Mouse (Mus musculus): ENCODE results near the gene Cmtm8. TPM values are rescaled to one million over a fixed set of nuclear protein-coding genes. Genes with fewer than 3 reads are reported as not detected.

The Cmtm8 gene
- total RNA-seq, 1 experiment: 1.8 TPM

- TF ChIP-seq CHD2 (IDR thresholded peaks at IDR 0.05; ENCODE audit: low read depth, low read length) (no peak), ZC3H11A (IDR thresholded peaks at IDR 0.05; ENCODE audit: borderline replicate concordance, low read depth, low read length) (no peak), ZNF384 (IDR thresholded peaks at IDR 0.05; ENCODE audit: low read depth, low read length) (no peak), HCFC1 (IDR thresholded peaks at IDR 0.05; ENCODE audit: borderline replicate concordance, insufficient read depth, low read length) (no peak), MAFK (IDR thresholded peaks at IDR 0.05; ENCODE audit: insufficient read depth, low read depth, low read length) (no peak)
- no peak overlapping the region for H3K27ac ChIP-seq (ENCODE audit: insufficient read depth, low read depth, low read length, poor library complexity, severe bottlenecking)
- H3K36me3 ChIP-seq (ENCODE audit: control insufficient read depth, insufficient read depth, low read length, poor library complexity, severe bottlenecking): no peaks in the 10 kb centered on the region
- H3K4me1 ChIP-seq (ENCODE audit: control insufficient read depth in 2 of 2, insufficient read depth in 2 of 2, low read length in 2 of 2, poor library complexity in 1 of 2): no peaks in the 10 kb centered on the region; a peak in 1 of 4 replicates
- in situ Hi-C loops (cut with MboI; ENCODE audit: low sequenced_read_pairs in 2 of 2, unreplicated experiment in 2 of 2): no loop called here
- no peak for DNase-seq (ENCODE audit: low read depth, low spot score)
- no peaks in the 10 kb centered on the region for H3K9me3 ChIP-seq (ENCODE audit: control insufficient read depth, insufficient read depth, low read depth, low read length)
- no peak overlapping the region for H3K4me3 ChIP-seq (ENCODE audit: insufficient read depth in 1 of 2, low read depth in 1 of 2, low read length in 2 of 2, poor library complexity in 1 of 2, severe bottlenecking in 1 of 2)
- H3K9ac ChIP-seq (ENCODE audit: insufficient read depth, low read depth, low read length, poor library complexity, severe bottlenecking): no peak overlapping the region
Measured at GRCm38 (mm10) chr9:114829669-114830068, 14.3 kb downstream of the Cmtm8 start.

- no peak for DNase-seq (ENCODE audit: low read depth, low spot score)
- Histone ChIP-seq H3K4me3 (ENCODE audit: insufficient read depth in 1 of 2, low read depth in 1 of 2, low read length in 2 of 2, poor library complexity in 1 of 2, severe bottlenecking in 1 of 2) (no peak overlapping the region), H3K36me3 (ENCODE audit: control insufficient read depth, insufficient read depth, low read length, poor library complexity, severe bottlenecking) (no peaks in the 10 kb centered on the region), H3K4me1 (ENCODE audit: control insufficient read depth in 2 of 2, insufficient read depth in 2 of 2, low read length in 2 of 2, poor library complexity in 1 of 2) (peaks cover 0 to 3% of the 10 kb centered on the region in 2 experiments; a peak in 1 of 4 replicates), H3K27ac (ENCODE audit: insufficient read depth, low read depth, low read length, poor library complexity, severe bottlenecking) (no peak overlapping the region), H3K9ac (ENCODE audit: insufficient read depth, low read depth, low read length, poor library complexity, severe bottlenecking) (no peak overlapping the region), H3K9me3 (ENCODE audit: control insufficient read depth, insufficient read depth, low read depth, low read length) (no peaks in the 10 kb centered on the region)
- TF ChIP-seq ZC3H11A (IDR thresholded peaks at IDR 0.05; ENCODE audit: borderline replicate concordance, low read depth, low read length): no peak
- in situ Hi-C loops (cut with MboI; ENCODE audit: low sequenced_read_pairs in 2 of 2, unreplicated experiment in 2 of 2): no loop called here
Measured at GRCm38 (mm10) chr9:114828377-114828776, 15.6 kb downstream of the Cmtm8 start.

- Histone ChIP-seq H3K36me3 (ENCODE audit: control insufficient read depth, insufficient read depth, low read length, poor library complexity, severe bottlenecking) (no peaks in the 10 kb centered on the region), H3K9ac (ENCODE audit: insufficient read depth, low read depth, low read length, poor library complexity, severe bottlenecking) (no peak overlapping the region), H3K4me1 (ENCODE audit: control insufficient read depth in 2 of 2, insufficient read depth in 2 of 2, low read length in 2 of 2, poor library complexity in 1 of 2) (peaks cover 0 to 6% of the 10 kb centered on the region in 2 experiments; a peak in 1 of 4 replicates), H3K4me3 (ENCODE audit: insufficient read depth in 1 of 2, low read depth in 1 of 2, low read length in 2 of 2, poor library complexity in 1 of 2, severe bottlenecking in 1 of 2) (no peak overlapping the region), H3K27ac (ENCODE audit: insufficient read depth, low read depth, low read length, poor library complexity, severe bottlenecking) (no peak overlapping the region), H3K9me3 (ENCODE audit: control insufficient read depth, insufficient read depth, low read depth, low read length) (no peaks in the 10 kb centered on the region)
- TF ChIP-seq MAFK (IDR thresholded peaks at IDR 0.05; ENCODE audit: insufficient read depth, low read depth, low read length) (no peak), ZNF384 (IDR thresholded peaks at IDR 0.05; ENCODE audit: low read depth, low read length) (no peak), ZC3H11A (IDR thresholded peaks at IDR 0.05; ENCODE audit: borderline replicate concordance, low read depth, low read length) (no peak), CHD2 (IDR thresholded peaks at IDR 0.05; ENCODE audit: low read depth, low read length) (no peak), HCFC1 (IDR thresholded peaks at IDR 0.05; ENCODE audit: borderline replicate concordance, insufficient read depth, low read length) (no peak)
- in situ Hi-C loops (cut with MboI; ENCODE audit: low sequenced_read_pairs in 2 of 2, unreplicated experiment in 2 of 2): no loop called here
- no peak for DNase-seq (ENCODE audit: low read depth, low spot score)
Measured at GRCm38 (mm10) chr9:114827242-114827852, 16.6 kb downstream of the Cmtm8 start.

- Histone ChIP-seq H3K36me3 (ENCODE audit: control insufficient read depth, insufficient read depth, low read length, poor library complexity, severe bottlenecking) (no peaks in the 10 kb centered on the region), H3K9me3 (ENCODE audit: control insufficient read depth, insufficient read depth, low read depth, low read length) (no peaks in the 10 kb centered on the region), H3K27ac (ENCODE audit: insufficient read depth, low read depth, low read length, poor library complexity, severe bottlenecking) (no peak overlapping the region), H3K4me3 (ENCODE audit: insufficient read depth in 1 of 2, low read depth in 1 of 2, low read length in 2 of 2, poor library complexity in 1 of 2, severe bottlenecking in 1 of 2) (no peak overlapping the region), H3K9ac (ENCODE audit: insufficient read depth, low read depth, low read length, poor library complexity, severe bottlenecking) (no peak overlapping the region), H3K4me1 (ENCODE audit: control insufficient read depth in 2 of 2, insufficient read depth in 2 of 2, low read length in 2 of 2, poor library complexity in 1 of 2) (peaks cover 0 to 6% of the 10 kb centered on the region in 2 experiments; a peak in 1 of 4 replicates)
- in situ Hi-C loops (cut with MboI; ENCODE audit: low sequenced_read_pairs in 2 of 2, unreplicated experiment in 2 of 2): no loop called here
- TF ChIP-seq ZNF384 (IDR thresholded peaks at IDR 0.05; ENCODE audit: low read depth, low read length): no peak
- TF ChIP-seq CHD2 (IDR thresholded peaks at IDR 0.05; ENCODE audit: low read depth, low read length): no peak
- no peak for TF ChIP-seq ZC3H11A (IDR thresholded peaks at IDR 0.05; ENCODE audit: borderline replicate concordance, low read depth, low read length)
- no peak for TF ChIP-seq HCFC1 (IDR thresholded peaks at IDR 0.05; ENCODE audit: borderline replicate concordance, insufficient read depth, low read length)
- TF ChIP-seq MAFK (IDR thresholded peaks at IDR 0.05; ENCODE audit: insufficient read depth, low read depth, low read length): no peak
- DNase-seq (ENCODE audit: low read depth, low spot score): no peak
Measured at GRCm38 (mm10) chr9:114824166-114824565, 19.8 kb downstream of the Cmtm8 start.

Data from ES-E14 (cell line).